In the genomic region with DNA sequence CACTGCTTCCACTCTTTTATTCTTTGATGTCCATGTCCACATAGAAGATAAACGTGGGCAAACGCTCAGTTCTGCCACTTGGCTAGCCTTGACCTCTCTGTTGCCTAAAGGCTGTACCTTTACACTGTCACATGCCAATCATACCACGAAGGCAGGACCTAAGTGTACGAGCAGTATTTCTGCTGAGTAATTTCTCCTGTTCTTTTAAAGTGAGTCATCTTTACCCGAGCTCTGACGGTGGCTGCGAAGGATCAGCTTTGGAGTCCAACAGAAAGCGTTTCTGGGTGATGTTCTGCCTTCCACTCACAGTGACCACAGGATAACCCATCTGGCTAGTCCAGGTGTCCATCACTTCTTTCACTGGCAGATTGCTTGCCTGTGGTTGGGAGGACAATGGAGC, we compare ENCODE assay signal across 24 mouse cellular contexts. TPM values are rescaled to one million over a fixed set of nuclear protein-coding genes. Genes with fewer than 3 reads are reported as not detected.
DNase-seq lines count a peak whose midpoint lies in the region; ATAC-seq and TF ChIP-seq lines count a peak whose summit lies in the region.
"Had no signal": no experiment of that assay in that cellular context is flagged by ENCODE, and none has a peak within 500 bp of the region (broad histone marks: within the 10 kb centered on the region; RNA-seq: fewer than 3 reads in every experiment).

No protein-coding gene starts in this region.

- WGBS in heart, embryonic 11.5 days (ENCODE audit: insufficient replicate concordance): 81% methylated on average over 8 of the region's 8 CpGs
- 84% methylated on average over 8 of the region's 8 CpGs for WGBS in hindbrain, embryonic 11.5 days

- no peak overlapping the region for H3K4me3 ChIP-seq in heart, embryonic 11.5 days (ENCODE audit: low read depth, low read length)
- H3K4me3 ChIP-seq in CH12.LX (replicated peaks in 1 of 3; ENCODE audit: low read depth in 2 of 3, low read length in 2 of 3, poor library complexity in 1 of 3): no peak overlapping the region
- H3K4me3 ChIP-seq in hindbrain, embryonic 11.5 days (ENCODE audit: low read depth, low read length): no peak overlapping the region
- H3K4me3 ChIP-seq: embryonic facial prominence, embryonic 10.5 days; embryonic facial prominence, embryonic 12.5 days; forebrain, embryonic 13.5 days; forebrain, embryonic 15.5 days had no signal

- no peaks in the 10 kb centered on the region for H3K9me3 ChIP-seq in heart, embryonic 11.5 days (replicated peaks; ENCODE audit: control insufficient read depth, low read length)
- no peaks in the 10 kb centered on the region for H3K9me3 ChIP-seq in CH12.LX (replicated peaks; ENCODE audit: low read length)
- H3K9me3 ChIP-seq in hindbrain, embryonic 11.5 days (ENCODE audit: control insufficient read depth, low read length): no peaks in the 10 kb centered on the region
- H3K9me3 ChIP-seq: embryonic facial prominence, embryonic 10.5 days; embryonic facial prominence, embryonic 12.5 days; forebrain, embryonic 13.5 days; forebrain, embryonic 15.5 days had no signal

- in situ Hi-C loops in CH12.LX (cut with MboI; ENCODE audit: low pct_ligation_motif_present, low pct_unique_long_range_greater_than_20kb, low sequenced_read_pairs): no loop called here

- H3K36me3 ChIP-seq in heart, embryonic 11.5 days (ENCODE audit: control insufficient read depth, insufficient read depth, low read length): no peaks in the 10 kb centered on the region
- no peaks in the 10 kb centered on the region for H3K36me3 ChIP-seq in CH12.LX (replicated peaks in 1 of 2; ENCODE audit: control insufficient read depth in 1 of 2, insufficient read depth in 1 of 2, low read length in 1 of 2)
- no peaks in the 10 kb centered on the region for H3K36me3 ChIP-seq in hindbrain, embryonic 11.5 days (ENCODE audit: control insufficient read depth, insufficient read depth, low read length)
- H3K36me3 ChIP-seq: embryonic facial prominence, embryonic 10.5 days; embryonic facial prominence, embryonic 12.5 days; forebrain, embryonic 15.5 days; G1E had no signal

- H3K9ac ChIP-seq in heart, embryonic 11.5 days (ENCODE audit: low read depth, low read length): no peak overlapping the region
- no peak overlapping the region for H3K9ac ChIP-seq in CH12.LX (ENCODE audit: insufficient read depth, low read depth)
- H3K9ac ChIP-seq in hindbrain, embryonic 11.5 days (ENCODE audit: low read depth, low read length): no peak overlapping the region
- H3K9ac ChIP-seq: embryonic facial prominence, embryonic 12.5 days; forebrain, embryonic 13.5 days; forebrain, embryonic 15.5 days; forebrain, postnatal 0 days had no signal

- peak; percentile 55 for DNase-seq in heart, adult 11 months
- DNase-seq in 3T3-L1 (ENCODE audit: low read depth, low spot score) (peak; percentile 12), CH12.LX (ENCODE audit: extremely low read depth) (no peak)
- DNase-seq in kidney, postnatal 10 days: no peak
- DNase-seq in hindbrain, embryonic 11.5 days (ENCODE audit: low spot score): no peak
- DNase-seq: adrenal gland, adult 8-10 months; adrenal gland, postnatal 14 days; adrenal gland, postnatal 36 days; B cell, adult 2 months; cerebellum, adult 11-12 months; cerebellum, adult 2 months; cerebellum, adult 9-10 months; cerebellum, postnatal 10 days; cerebellum, postnatal 25 days; forebrain, postnatal 0 days had no signal

- dilution Hi-C loops in CH12.LX (cut with MboI; ENCODE audit: extremely low pct_ligation_motif_present, extremely low pct_unique_long_range_greater_than_20kb, low sequenced_read_pairs): no loop called here

- no peaks in the 10 kb centered on the region for H3K27me3 ChIP-seq in heart, embryonic 11.5 days (ENCODE audit: control insufficient read depth, insufficient read depth, low read length)
- H3K27me3 ChIP-seq in CH12.LX (replicated peaks): no peaks in the 10 kb centered on the region
- H3K27me3 ChIP-seq in hindbrain, embryonic 11.5 days (ENCODE audit: control insufficient read depth, insufficient read depth, low read length): no peaks in the 10 kb centered on the region
- H3K27me3 ChIP-seq: embryonic facial prominence, embryonic 12.5 days; forebrain, embryonic 13.5 days; forebrain, embryonic 15.5 days; Patski had no signal

- no peak overlapping the region for H3K4me2 ChIP-seq in heart, embryonic 11.5 days
- no peak overlapping the region for H3K4me2 ChIP-seq in CH12.LX (ENCODE audit: insufficient read depth, low read depth, poor library complexity, severe bottlenecking)
- no peak overlapping the region for H3K4me2 ChIP-seq in hindbrain, embryonic 11.5 days (replicated peaks; ENCODE audit: low read depth, low read length)
- H3K4me2 ChIP-seq: embryonic facial prominence, embryonic 12.5 days; forebrain, embryonic 13.5 days; forebrain, embryonic 15.5 days had no signal

- TF ChIP-seq RAD21 in CH12.LX (IDR thresholded peaks at IDR 0.05; ENCODE audit: low read depth, low read length): no peak

- no peak for TF ChIP-seq CTCF in CH12.LX (conservative IDR thresholded peaks at IDR 0.05 in 1 of 2, IDR thresholded peaks at IDR 0.05 in 1 of 2; ENCODE audit: low read depth in 2 of 2, low read length in 2 of 2)

- H3K79me2 ChIP-seq in CH12.LX (replicated peaks; ENCODE audit: control insufficient read depth, extremely low read depth, insufficient read depth, poor library complexity, severe bottlenecking): no peaks in the 10 kb centered on the region

- H3K27ac ChIP-seq in heart, embryonic 11.5 days (ENCODE audit: low read depth, low read length): no peak overlapping the region
- H3K27ac ChIP-seq in CH12.LX (ENCODE audit: insufficient read depth, low read depth): no peak overlapping the region
- no peak overlapping the region for H3K27ac ChIP-seq in hindbrain, embryonic 11.5 days (ENCODE audit: low read depth, low read length)
- H3K27ac ChIP-seq: embryonic facial prominence, embryonic 10.5 days; embryonic facial prominence, embryonic 12.5 days; forebrain, embryonic 13.5 days; forebrain, embryonic 15.5 days had no signal

- TF ChIP-seq EP300 in CH12.LX (IDR thresholded peaks at IDR 0.05; ENCODE audit: low read length): no peak

- H3K4me1 ChIP-seq in heart, embryonic 11.5 days (ENCODE audit: control insufficient read depth, insufficient read depth, low read length): 0 out of 2 replicates have a peak, but pooled peaks cover 4% of the 10 kb centered on the region
- peaks cover 4 to 7% of the 10 kb centered on the region in 2 experiments for H3K4me1 ChIP-seq in CH12.LX (ENCODE audit: control insufficient read depth in 1 of 2, insufficient read depth in 2 of 2)
- H3K4me1 ChIP-seq in hindbrain, embryonic 11.5 days (replicated peaks; ENCODE audit: control insufficient read depth, insufficient read depth, low read length): no peaks in the 10 kb centered on the region
- H3K4me1 ChIP-seq: embryonic facial prominence, embryonic 10.5 days; embryonic facial prominence, embryonic 12.5 days; forebrain, embryonic 13.5 days; forebrain, embryonic 15.5 days had no signal

- ATAC-seq in heart, embryonic 11.5 days (replicated peaks; ENCODE audit: insufficient number of reproducible peaks, low FRiP score, low TSS enrichment): no peak
- ATAC-seq in hindbrain, embryonic 11.5 days (ENCODE audit: low FRiP score): no peak
- ATAC-seq: activated CD4-positive, CD25-positive, alpha-beta regulatory T cell, adult 4 months; CD4-positive, CD25-positive, alpha-beta regulatory T cell, adult 4 months; forebrain, embryonic 13.5 days; forebrain, embryonic 15.5 days; forebrain, postnatal 0 days; Patski had no signal

- TF ChIP-seq POLR2A in CH12.LX (IDR thresholded peaks at IDR 0.05; ENCODE audit: low read depth, low read length): no peak

TF ChIP-seq in CH12.LX, 34 proteins besides CTCF, POLR2A, EP300 and RAD21:
- TF ChIP-seq ETS1 (conservative IDR thresholded peaks at IDR 0.05; ENCODE audit: low read depth, low read length) (no peak), MAFK (IDR thresholded peaks at IDR 0.05; ENCODE audit: insufficient replicate concordance, low read length) (peak; percentile 49; the same call in 1 of the 2 replicates), TBP (conservative IDR thresholded peaks at IDR 0.05; ENCODE audit: low read depth, low read length) (no peak), CHD2 (IDR thresholded peaks at IDR 0.05; ENCODE audit: low read length) (no peak), USF1 (IDR thresholded peaks at IDR 0.05; ENCODE audit: low read depth, low read length) (no peak)

RNA-seq across cellular contexts. Expression of gene Enpep, which starts 33.9 kb away (rescaled TPM):
- polyA plus RNA-seq in heart, embryonic 11.5 days (2014; fragmentation: Nextera tagmentation; extraction: Ambion mirVana): 12.9 and 14.0 TPM in 2 replicates
- total RNA-seq in CH12.LX (2012; rRNA removed): not detected in 2 replicates
- not detected in 2 replicates for total RNA-seq in CH12.LX (2014; rRNA removed)
- polyA plus RNA-seq in CH12.LX (2012; ENCODE audit: insufficient read length, low read depth): 0.10 TPM in 1 of 2 replicates, not detected in the other
- 0.39 and 0.49 TPM in 2 replicates for polyA plus RNA-seq in hindbrain, embryonic 11.5 days (2014; fragmentation: Nextera tagmentation; extraction: Ambion mirVana)
- polyA plus RNA-seq: activated CD4-positive, CD25-positive, alpha-beta regulatory T cell, adult 4 months; G1E had no signal

Comparison
In these comparisons a context has a peak if more than half of its experiments do, and no peak if none do; other contexts are left out.
1. DNase-seq: peak in heart, adult 11 months (single experiment) and 3T3-L1 (single experiment); none in CH12.LX (single experiment), kidney, postnatal 10 days (single experiment) and hindbrain, embryonic 11.5 days (single experiment).